Mouse (Mus musculus): Measurements from ENCODE around the gene Mup19.
"Not testable (repeated sequence)": the region's sequence is repeated elsewhere in the genome, so short reads cannot be mapped to it uniquely, and the experiment has no call there.

Gene Mup19

DNA sequence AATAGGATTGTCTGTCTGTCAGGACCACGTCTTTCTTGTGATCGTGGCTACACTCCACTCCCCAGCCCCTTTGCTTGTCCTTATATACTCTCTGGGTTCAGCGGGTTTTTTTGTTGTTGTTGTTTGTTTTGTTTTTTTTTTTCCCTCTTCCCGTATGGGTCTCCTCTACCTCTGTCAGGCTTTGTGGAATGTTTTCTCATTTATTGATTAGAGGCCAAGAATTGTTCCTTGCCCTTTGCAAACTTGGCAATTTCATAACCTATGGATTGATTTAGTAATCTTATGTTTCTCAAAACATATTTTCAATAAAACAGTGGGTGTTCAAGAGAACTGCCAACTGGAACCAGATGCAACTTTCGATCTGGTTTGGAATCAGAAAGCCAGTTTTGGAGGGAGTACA, at the start of gene Mup19:
Gene Mup19, minus strand, starts transcription at position 101 of the 400 bp plus-strand sequence.
- DNase-seq (ENCODE audit: low spot score in 2 of 2): not testable (repeated sequence)

DNA sequence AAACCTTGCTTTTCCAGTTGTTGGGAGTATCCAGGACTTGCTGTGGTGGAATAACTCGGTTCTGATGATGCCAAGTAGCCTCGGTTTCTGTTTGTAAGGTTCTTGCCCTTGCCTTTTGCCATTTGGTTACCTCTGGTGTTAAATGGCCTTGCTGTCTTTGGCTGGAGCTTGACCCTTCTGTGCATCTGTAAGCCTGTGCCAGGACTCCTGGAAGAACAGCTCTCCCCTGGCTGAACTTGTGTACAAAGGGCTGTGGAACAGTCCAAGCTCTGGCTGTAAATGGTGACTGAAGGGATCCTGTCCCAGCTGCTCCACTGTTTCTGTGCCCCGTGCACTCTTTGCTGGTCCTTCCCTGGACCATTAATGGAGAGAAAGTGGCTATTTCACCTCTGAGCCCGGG, 47.1 kb upstream of the Mup19 start:
- DNase-seq (ENCODE audit: low spot score in 2 of 2): no peak

DNA sequence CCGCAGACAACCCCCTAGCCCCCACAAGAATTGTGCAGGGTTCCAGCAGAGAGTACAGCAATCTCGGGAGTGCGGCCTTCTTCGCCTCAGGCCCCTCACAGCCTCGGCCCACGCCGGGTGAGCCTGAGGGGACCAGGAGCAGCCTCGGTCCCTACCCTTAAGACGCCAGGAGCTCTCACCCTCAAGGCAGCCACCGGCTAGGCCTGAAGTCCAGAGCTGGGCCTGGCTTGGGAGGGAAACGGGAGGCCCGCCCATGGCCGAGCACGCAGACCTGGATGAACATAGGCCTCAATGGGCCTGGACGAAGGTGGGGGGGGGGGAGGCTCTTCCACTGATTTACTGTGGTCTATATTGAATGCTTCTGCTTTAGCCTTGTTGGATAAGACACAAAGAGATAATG, 41.1 kb upstream of the Mup19 start:
- DNase-seq (ENCODE audit: low spot score in 2 of 2): no peak

DNA sequence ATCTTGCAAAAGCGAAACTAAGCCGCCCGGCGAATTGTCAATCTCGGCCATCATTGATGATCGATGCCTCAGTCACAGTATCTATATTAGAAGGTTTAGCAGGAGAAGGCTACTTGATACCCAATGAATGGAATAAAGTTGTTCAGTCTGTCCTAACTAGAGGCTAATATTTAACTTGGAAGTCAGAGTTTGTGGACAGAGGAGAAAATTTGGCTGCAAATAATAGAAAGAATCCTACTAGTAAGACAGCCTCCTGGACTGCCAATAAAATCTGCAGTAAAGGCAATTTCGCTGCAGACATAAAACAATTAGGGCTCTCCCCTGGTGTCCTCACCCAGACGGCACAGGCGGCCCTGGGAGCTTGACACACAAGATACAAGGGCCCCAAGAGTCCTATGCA, 40.5 kb upstream of the Mup19 start:
- not testable (repeated sequence) for DNase-seq (ENCODE audit: low spot score in 2 of 2)

DNA sequence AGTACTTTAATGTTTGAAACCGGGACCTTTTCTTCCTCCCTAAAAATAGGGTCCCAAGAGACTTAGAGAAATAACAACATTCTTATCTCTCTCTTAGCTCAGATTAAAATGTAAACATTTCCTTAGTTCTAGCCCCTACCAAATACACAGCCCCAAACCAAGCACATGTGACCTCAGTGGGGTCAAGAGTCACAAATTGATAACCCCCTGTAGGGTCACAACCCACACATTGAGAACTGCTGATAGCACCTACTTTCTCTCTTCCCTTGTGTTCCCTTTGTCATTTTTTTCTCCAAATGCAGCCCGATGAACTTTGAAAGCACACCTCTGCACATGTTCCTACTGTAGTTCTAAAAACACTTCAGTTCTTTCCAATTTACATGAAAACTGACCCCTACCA, 33.5 kb upstream of the Mup19 start:
- DNase-seq (ENCODE audit: low spot score in 2 of 2): no peak

DNA sequence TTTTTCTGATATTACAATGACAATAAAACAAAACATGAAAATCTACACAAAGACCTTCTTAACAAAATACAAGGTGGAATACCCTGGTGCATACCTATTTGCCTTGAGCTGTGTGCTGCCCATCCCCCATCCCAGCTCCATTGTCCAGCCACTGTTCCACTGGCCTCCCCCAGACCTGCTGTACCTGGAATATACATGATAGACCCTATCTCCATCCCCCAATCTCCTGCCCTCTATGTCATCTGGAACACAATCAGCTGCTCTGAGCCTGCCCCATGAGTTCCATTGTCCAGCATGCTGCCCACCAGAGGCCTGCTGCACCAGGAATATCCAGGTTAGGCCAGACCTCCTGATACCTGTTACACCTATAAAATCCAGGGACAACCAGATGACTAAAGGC, 31.4 kb upstream of the Mup19 start:
- DNase-seq (ENCODE audit: low spot score in 2 of 2): no peak

DNA sequence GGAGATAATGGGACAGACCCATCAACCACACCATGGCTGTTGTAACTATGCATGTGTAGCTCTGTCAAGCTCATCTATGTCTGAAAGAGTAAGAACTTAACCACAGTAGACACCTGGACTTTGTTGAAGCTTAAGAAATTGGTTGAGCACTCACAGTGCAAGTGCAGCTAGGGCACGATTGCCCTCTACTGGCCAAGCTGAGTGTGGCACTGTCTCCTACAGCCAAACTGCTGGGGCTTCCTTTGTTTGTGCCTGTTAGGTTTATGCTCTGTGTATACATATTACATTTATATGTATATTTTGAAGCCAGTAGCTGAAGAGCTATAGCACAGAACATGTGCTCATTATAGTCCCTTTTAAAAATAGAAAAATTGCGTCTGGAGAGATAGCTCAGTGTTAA, 29.1 kb upstream of the Mup19 start:
- DNase-seq (ENCODE audit: low spot score in 2 of 2): not testable (repeated sequence)

DNA sequence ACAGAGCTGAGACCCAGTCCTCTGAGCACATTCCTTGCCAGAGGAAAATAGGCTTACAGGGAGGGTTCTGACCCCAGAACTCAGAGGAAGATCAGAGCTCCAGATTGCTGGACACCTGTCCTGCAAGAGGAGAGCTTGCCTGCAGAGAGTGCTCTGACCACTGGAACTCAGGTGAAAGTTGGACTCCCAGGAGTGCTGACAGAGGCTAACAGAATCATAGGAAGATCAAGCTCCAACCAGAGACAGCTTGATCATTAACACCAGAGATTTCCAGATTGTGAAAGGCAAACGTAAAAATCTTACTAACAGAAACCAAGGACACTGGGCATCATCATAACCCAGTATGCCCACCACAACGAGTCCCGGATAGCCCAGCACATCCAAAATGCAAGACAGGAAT, 26.9 kb upstream of the Mup19 start:
- DNase-seq (ENCODE audit: low spot score in 2 of 2): not testable (repeated sequence)

DNA sequence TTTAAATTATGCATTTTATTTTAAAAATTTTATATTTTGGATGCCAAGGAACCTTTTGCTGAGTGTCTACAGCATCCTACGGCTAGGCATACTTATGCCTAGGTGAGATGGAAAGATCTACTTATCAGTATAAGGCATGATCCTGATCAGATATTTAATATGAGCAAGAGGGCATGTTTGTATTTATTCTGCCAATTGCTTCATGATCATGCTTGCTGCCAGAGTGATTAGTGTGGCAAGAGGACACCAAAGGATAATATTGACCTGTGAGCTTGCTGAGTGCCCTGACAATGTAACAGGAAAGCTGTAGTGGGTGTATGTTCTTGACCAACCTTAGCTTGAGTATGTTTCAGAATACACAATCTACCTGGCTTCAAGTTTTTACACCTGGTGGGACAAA, 7.6 kb upstream of the Mup19 start:
- not testable (repeated sequence) for DNase-seq (ENCODE audit: low spot score in 2 of 2)

DNA sequence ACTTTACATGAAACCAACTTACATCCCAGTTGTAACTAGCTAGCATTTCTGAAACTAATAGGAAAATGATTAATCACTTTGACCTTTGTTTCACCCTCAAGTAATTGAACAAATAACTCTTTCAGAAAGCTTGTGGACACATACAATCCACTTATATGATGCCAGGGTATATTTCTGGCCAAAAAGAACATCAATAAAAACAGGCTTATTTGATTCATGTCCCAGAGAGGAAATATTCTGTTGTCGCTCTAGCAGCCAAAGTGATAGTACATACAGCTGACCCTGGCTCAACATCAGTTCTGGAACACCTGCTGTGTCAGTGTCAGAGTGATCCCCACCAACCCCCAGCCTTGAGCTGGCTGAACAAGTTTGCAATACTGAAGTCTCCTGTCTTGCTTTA, 2.2 kb upstream of the Mup19 start:
- not testable (repeated sequence) for DNase-seq (ENCODE audit: low spot score in 2 of 2)

All from thymus, postnatal 10 days (tissue).